Mouse (Mus musculus): Measurements from ENCODE around the gene Hdac10.

The Hdac10 gene

GRCm38 (mm10) chr15:89073993-89074603 lies 54.4 kb downstream of the Hdac10 start:
- no peak for DNase-seq
